Mouse (Mus musculus) embryonic facial prominence, embryonic 15.5 days (tissue): ENCODE results near the gene Ndufaf8. TPM values are rescaled to one million over a fixed set of nuclear protein-coding genes. Genes with fewer than 3 reads are reported as not detected.

Experiments
- ATAC-seq: fragments of 200-750 bp; cut with Nextera tagmentation; 2 replicates; pipeline ENCODE4 v1.8.0; 2017; ENCODE audit warnings: low read depth, moderate TSS enrichment; ENCODE audit not compliant: insufficient number of reproducible peaks, low FRiP score, low TSS enrichment
- H3K27ac ChIP-seq: fragments of 300-500 bp; sonication (generic); replicated peaks from 2 replicates; pipeline ENCODE4 v1.5.1; 2015; ENCODE audit warnings: mild to moderate bottlenecking, inconsistent platforms
- H3K27me3 ChIP-seq: fragments of 300-500 bp; sonication (generic); 2 replicates; pipeline ENCODE4 v1.6.1; 2015; ENCODE audit warnings: inconsistent platforms
- H3K36me3 ChIP-seq: fragments of 300-500 bp; sonication (generic); 2 replicates; pipeline ENCODE4 v1.6.1; 2015; ENCODE audit warnings: mild to moderate bottlenecking, inconsistent platforms
- H3K4me1 ChIP-seq: fragments of 300-500 bp; sonication (generic); 2 replicates; pipeline ENCODE4 v1.6.1; 2015; ENCODE audit warnings: inconsistent platforms
- H3K4me2 ChIP-seq: fragments of 300-500 bp; sonication (generic); replicated peaks from 2 replicates; pipeline ENCODE4 v1.6.1; 2015; ENCODE audit warnings: mild to moderate bottlenecking, inconsistent platforms
- H3K4me3 ChIP-seq: fragments of 300-500 bp; sonication (generic); replicated peaks from 2 replicates; pipeline ENCODE4 v1.5.1; 2015; ENCODE audit warnings: mild to moderate bottlenecking, inconsistent platforms
- H3K9ac ChIP-seq: fragments of 300-500 bp; sonication (generic); 2 replicates; pipeline ENCODE4 v1.6.1; 2015; ENCODE audit warnings: inconsistent platforms
- H3K9me3 ChIP-seq: fragments of 300-500 bp; sonication (generic); replicated peaks from 2 replicates; pipeline ENCODE4 v1.6.1; 2016; ENCODE audit warnings: inconsistent platforms
- WGBS: fragments of 180-500 bp; shearing (Covaris S2); methylation state at CpG from one replicate; pipeline ENCODE4 v1.1.7; 2015; 5-methylcytosine and 5-hydroxymethylcytosine counted together
- polyA plus RNA-seq: library from polyadenylated mRNA; unstranded; fragments of >200 nt; fragmentation: Nextera tagmentation; extraction: Ambion mirVana; gene quantifications from 2 replicates; pipeline ENCODE4 v1.2.1, GENCODE M21; 2015

Gene Ndufaf8
- polyA plus RNA-seq, 1 experiment from 2014 or later: 80.6 TPM

GRCm38 (mm10) chr11:120090661-120091060 lies 8.1 kb upstream of the Ndufaf8 start:
- 84% methylated on average over 4 of the region's 4 CpGs for WGBS
- Histone ChIP-seq H3K36me3 (peaks cover 56% of the 10 kb centered on the region), H3K4me1 (peaks cover 11% of the 10 kb centered on the region), H3K27me3 (no peaks in the 10 kb centered on the region), H3K4me3 (no peak overlapping the region), H3K27ac (no peak overlapping the region), H3K4me2 (no peak overlapping the region), H3K9ac (no peak overlapping the region), H3K9me3 (no peaks in the 10 kb centered on the region)
- no peak for ATAC-seq

DNA sequence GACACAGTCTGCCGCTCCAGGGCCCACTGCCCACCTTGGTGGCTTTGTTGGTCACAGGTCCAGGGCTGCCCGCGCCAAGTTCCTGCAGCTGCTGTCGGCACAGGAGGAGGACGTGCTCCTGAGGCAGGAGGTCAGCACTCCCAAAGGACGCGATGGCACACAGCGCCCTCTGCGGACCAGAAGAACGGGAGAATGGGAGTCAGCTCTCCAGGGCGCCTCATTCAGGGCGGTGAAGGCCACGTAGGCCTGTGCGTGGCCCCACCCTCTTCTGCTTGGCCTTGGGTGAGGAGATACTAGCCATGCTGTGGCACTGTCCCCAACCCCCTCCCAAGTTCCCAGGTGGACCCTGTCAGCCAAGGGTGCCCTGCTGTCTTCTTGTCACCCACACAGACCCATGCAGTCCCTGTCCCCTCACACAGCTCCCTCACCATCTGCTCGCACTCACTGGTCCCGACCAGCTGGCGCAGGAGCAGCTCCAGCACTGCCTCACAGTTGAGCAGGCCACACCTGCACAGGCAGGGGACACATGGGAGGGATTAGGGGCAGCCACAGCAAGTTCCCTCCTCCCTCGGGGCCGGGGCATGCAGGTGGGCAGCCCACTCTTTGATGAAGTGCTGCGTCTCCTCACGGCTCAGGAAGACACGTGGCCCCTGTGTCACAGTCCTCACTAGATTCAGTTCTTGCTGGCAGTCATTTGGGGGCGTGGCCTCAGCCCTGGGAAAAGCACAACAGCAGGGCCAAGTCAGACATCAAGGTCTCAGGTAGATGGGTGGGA lies 5.7 kb upstream of the Ndufaf8 start:
- H3K36me3 ChIP-seq: peaks cover 65% of the 10 kb centered on the region
- no peaks in the 10 kb centered on the region for H3K27me3 ChIP-seq
- peaks cover 8% of the 10 kb centered on the region for H3K4me1 ChIP-seq
- H3K9ac ChIP-seq: no peak overlapping the region
- H3K4me2 ChIP-seq: no peak overlapping the region
- no peaks in the 10 kb centered on the region for H3K9me3 ChIP-seq
- no peak overlapping the region for H3K4me3 ChIP-seq
- peak; percentile 31; the same call in 1 of the 2 replicates for ATAC-seq
- no peak overlapping the region for H3K27ac ChIP-seq
- 77% methylated on average over 23 of the region's 23 CpGs for WGBS

GRCm38 (mm10) chr11:120101036-120101435 lies 2.3 kb downstream of the Ndufaf8 start:
- no peaks in the 10 kb centered on the region for H3K27me3 ChIP-seq
- 7% methylated on average over 3 of the region's 3 CpGs for WGBS

GRCm38 (mm10) chr11:120103431-120103997 lies 4.8 kb downstream of the Ndufaf8 start:
- no peaks in the 10 kb centered on the region for H3K9me3 ChIP-seq
- no peak overlapping the region for H3K27ac ChIP-seq
- peaks cover 39% of the 10 kb centered on the region for H3K36me3 ChIP-seq
- no peaks in the 10 kb centered on the region for H3K27me3 ChIP-seq
- H3K9ac ChIP-seq: no peak overlapping the region
- WGBS: 82% methylated on average over 3 of the region's 3 CpGs
- no peak for ATAC-seq
- no peak overlapping the region for H3K4me2 ChIP-seq
- no peak overlapping the region for H3K4me3 ChIP-seq
- peaks cover 17% of the 10 kb centered on the region for H3K4me1 ChIP-seq

More at GRCm38 (mm10) chr11:120101036-120101435, 2.3 kb downstream of the Ndufaf8 start:
- Histone ChIP-seq H3K9ac (no peak overlapping the region), H3K4me1 (peaks cover 28% of the 10 kb centered on the region), H3K4me3 (no peak overlapping the region), H3K4me2 (no peak overlapping the region), H3K9me3 (no peaks in the 10 kb centered on the region), H3K27ac (no peak overlapping the region), H3K36me3 (peaks cover 33% of the 10 kb centered on the region)
- no peak for ATAC-seq

DNA sequence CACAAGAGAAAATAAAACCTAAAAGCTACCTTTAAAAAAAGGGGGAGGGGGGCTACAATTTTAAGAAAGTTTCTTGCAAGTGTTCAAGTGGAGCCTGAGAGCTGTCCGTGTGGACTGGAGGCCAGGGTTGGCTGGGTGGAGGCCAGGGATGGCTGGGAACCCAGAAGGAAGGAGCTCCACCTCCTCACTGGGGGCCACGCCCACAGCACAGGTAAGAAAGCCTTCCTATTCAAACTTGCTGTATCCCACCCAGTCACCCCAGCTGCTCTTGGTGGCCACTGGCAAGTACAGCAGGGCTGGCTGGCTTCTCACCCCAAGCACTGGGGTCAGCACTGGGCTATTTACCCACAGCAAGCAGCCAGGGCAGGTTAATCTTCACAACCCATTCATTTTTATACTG lies 8.3 kb downstream of the Ndufaf8 start:
- Histone ChIP-seq H3K4me3 (no peak overlapping the region), H3K9me3 (no peaks in the 10 kb centered on the region), H3K4me2 (no peak overlapping the region), H3K36me3 (peaks cover 55% of the 10 kb centered on the region), H3K9ac (no peak overlapping the region), H3K27ac (no peak overlapping the region), H3K4me1 (0 out of 2 replicates have a peak, but pooled peaks cover under 1% of the 10 kb centered on the region), H3K27me3 (no peaks in the 10 kb centered on the region)
- no peak for ATAC-seq
- WGBS: 66% methylated on average over 2 of the region's 2 CpGs

GRCm38 (mm10) chr11:120107796-120108195 lies 9.1 kb downstream of the Ndufaf8 start:
- Histone ChIP-seq H3K27ac (no peak overlapping the region), H3K27me3 (no peaks in the 10 kb centered on the region), H3K4me2 (no peak overlapping the region), H3K9me3 (no peaks in the 10 kb centered on the region), H3K4me3 (no peak overlapping the region), H3K36me3 (peaks cover 55% of the 10 kb centered on the region), H3K4me1 (0 out of 2 replicates have a peak, but pooled peaks cover 7% of the 10 kb centered on the region), H3K9ac (no peak overlapping the region)
- no peak for ATAC-seq
- WGBS: 79% methylated on average over 9 of the region's 9 CpGs

DNA sequence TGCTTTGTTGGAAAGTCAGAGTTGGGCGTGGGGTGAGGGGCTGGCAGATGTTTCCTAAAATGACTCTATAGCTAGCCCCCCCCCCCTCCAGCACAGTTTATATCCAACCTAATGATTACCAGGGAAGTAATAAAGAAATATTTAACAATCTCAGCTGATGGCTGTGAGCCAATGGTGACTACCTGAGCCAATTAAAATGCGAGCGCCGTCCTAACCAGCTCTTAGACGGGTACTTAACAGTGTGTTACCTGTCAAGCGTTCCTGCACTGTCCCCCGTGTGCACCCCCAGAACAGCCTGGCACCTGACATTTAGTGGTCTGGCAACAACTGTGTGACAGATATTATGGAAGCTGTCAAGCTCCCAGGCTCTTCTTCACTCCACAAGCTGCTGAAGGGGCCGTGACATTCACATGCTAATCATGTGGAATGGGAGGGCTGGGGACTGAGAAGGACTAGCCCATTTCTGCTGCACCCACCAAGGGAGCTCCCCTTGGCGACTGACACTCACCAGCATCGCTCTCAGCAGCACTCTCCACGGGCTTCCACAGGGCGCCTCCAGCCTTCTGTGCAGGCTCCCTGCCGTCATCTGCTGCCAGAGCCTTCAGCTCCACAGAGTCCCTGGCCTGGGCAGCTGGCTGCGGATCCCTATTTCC lies 11.0 kb downstream of the Ndufaf8 start:
- H3K36me3 ChIP-seq: peaks cover 42% of the 10 kb centered on the region
- ATAC-seq: no peak
- 77% methylated on average over 14 of the region's 14 CpGs for WGBS

GRCm38 (mm10) chr11:120110554-120110953 lies 11.8 kb downstream of the Ndufaf8 start:
- H3K9me3 ChIP-seq: no peaks in the 10 kb centered on the region
- no peak overlapping the region for H3K27ac ChIP-seq
- H3K27me3 ChIP-seq: no peaks in the 10 kb centered on the region
- peaks cover 33% of the 10 kb centered on the region for H3K36me3 ChIP-seq
- H3K4me3 ChIP-seq: no peak overlapping the region
- H3K4me1 ChIP-seq: 0 out of 2 replicates have a peak, but pooled peaks cover 7% of the 10 kb centered on the region
- ATAC-seq: no peak
- H3K9ac ChIP-seq: no peak overlapping the region
- WGBS: 69% methylated on average over 7 of the region's 7 CpGs
- no peak overlapping the region for H3K4me2 ChIP-seq

More for the DNA sequence above, 11.0 kb downstream of the Ndufaf8 start:
- H3K9me3 ChIP-seq: no peaks in the 10 kb centered on the region
- H3K27ac ChIP-seq: no peak overlapping the region
- no peak overlapping the region for H3K9ac ChIP-seq
- H3K27me3 ChIP-seq: no peaks in the 10 kb centered on the region
- H3K4me1 ChIP-seq: 0 out of 2 replicates have a peak, but pooled peaks cover 7% of the 10 kb centered on the region
- H3K4me3 ChIP-seq: no peak overlapping the region
- no peak overlapping the region for H3K4me2 ChIP-seq

- Histone ChIP-seq H3K9me3 (no peaks in the 10 kb centered on the region), H3K27me3 (no peaks in the 10 kb centered on the region), H3K9ac (no peak overlapping the region), H3K4me2 (no peak overlapping the region), H3K4me3 (no peak overlapping the region), H3K27ac (no peak overlapping the region), H3K36me3 (peaks cover 29% of the 10 kb centered on the region), H3K4me1 (0 out of 2 replicates have a peak, but pooled peaks cover 7% of the 10 kb centered on the region)
- ATAC-seq: no peak
- WGBS: 8% methylated on average over 2 of the region's 2 CpGs
Observed at GRCm38 (mm10) chr11:120111033-120111432, 12.3 kb downstream of the Ndufaf8 start.

- ATAC-seq: no peak
- WGBS: 86% methylated on average over 4 of the region's 4 CpGs
Observed at GRCm38 (mm10) chr11:120112136-120112535, 13.4 kb downstream of the Ndufaf8 start.

DNA sequence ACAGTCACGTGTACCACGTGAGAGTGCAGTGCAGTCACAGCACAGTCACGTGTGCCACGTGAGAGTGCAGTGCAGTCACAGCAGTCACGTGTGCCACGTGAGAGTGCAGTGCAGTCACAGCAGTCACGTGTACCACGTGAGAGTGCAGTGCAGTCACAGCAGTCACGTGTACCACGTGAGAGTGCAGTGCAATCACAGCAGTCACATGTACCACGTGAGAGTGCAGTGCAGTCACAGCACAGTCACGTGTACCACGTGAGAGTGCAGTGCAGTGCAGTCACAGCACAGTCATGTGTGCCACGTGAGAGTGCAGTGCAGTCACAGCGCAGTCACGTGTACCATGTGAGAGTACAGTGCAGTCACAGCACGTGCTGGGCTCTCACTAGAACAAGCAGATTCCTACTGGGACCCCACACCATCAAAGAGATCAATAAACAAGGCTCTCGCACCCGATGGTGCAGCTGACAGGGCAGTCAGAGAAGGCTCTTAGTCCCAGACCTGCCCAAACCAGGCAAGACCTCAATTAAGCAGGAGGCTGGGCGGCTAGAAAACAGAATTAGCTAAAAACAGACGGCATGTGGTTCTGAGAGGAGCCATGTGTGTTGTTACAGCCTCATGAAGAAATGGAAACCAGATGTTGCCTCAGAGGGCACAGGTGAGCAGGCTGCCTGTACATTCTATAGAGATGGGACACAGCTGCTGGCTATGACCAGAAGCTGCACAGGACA lies 15.9 kb downstream of the Ndufaf8 start:
- 67% methylated on average over 21 of the region's 21 CpGs for WGBS
- H3K4me1 ChIP-seq: 0 out of 2 replicates have a peak, but pooled peaks cover 9% of the 10 kb centered on the region
- no peak overlapping the region for H3K9ac ChIP-seq
- H3K27me3 ChIP-seq: no peaks in the 10 kb centered on the region
- no peaks in the 10 kb centered on the region for H3K9me3 ChIP-seq
- H3K36me3 ChIP-seq: peaks cover 27% of the 10 kb centered on the region; the same call in 1 of the 2 replicates
- H3K4me3 ChIP-seq: no peak overlapping the region
- ATAC-seq: no peak
- no peak overlapping the region for H3K27ac ChIP-seq
- no peak overlapping the region for H3K4me2 ChIP-seq

More at GRCm38 (mm10) chr11:120112136-120112535, 13.4 kb downstream of the Ndufaf8 start:
- H3K9me3 ChIP-seq: no peaks in the 10 kb centered on the region
- no peak overlapping the region for H3K4me2 ChIP-seq
- H3K4me1 ChIP-seq: 0 out of 2 replicates have a peak, but pooled peaks cover 7% of the 10 kb centered on the region
- no peak overlapping the region for H3K27ac ChIP-seq
- no peaks in the 10 kb centered on the region for H3K27me3 ChIP-seq
- H3K4me3 ChIP-seq: no peak overlapping the region
- H3K9ac ChIP-seq: no peak overlapping the region
- H3K36me3 ChIP-seq: peaks cover 29% of the 10 kb centered on the region
